Mouse (Mus musculus) kidney, adult 2 months (tissue): ENCODE measurements around the gene Psen2.
A peak's percentile ranks its signal among the peaks of the same experiment; 100 is the strongest.

Experiments used
- CTCF ChIP-seq: fragments of 200-500 bp; conservative IDR thresholded peaks from 2 replicates; pipeline ENCODE4 v1.5.1; 2011; ENCODE audit warnings: low read depth, mild to moderate bottlenecking, control low read depth, low read length, moderate library complexity, mixed read lengths; ENCODE audit not compliant: insufficient read depth, insufficient read length
- POLR2A ChIP-seq: fragments of 200-500 bp; IDR thresholded peaks from one replicate; pipeline ENCODE4 v1.6.1; 2011; ENCODE audit warnings: low read depth, low read length, control low read depth

GRCm38 (mm10) chr1:180263364-180263997 lies at the start of gene Psen2:
- TF ChIP-seq CTCF (peak; percentile 64), POLR2A (no peak)
